Mouse (Mus musculus): ENCODE data around the gene Mypn. TPM values are rescaled to one million over a fixed set of nuclear protein-coding genes. Genes with fewer than 3 reads are reported as not detected.

Mypn gene
- not detected in 2 replicates for polyA plus RNA-seq (2012)

- no peak within 1 kb of the TSS for H3K4me3 ChIP-seq (replicated peaks)
- no peaks in the 10 kb centered on the region for H3K9me3 ChIP-seq (ENCODE audit: control insufficient read depth, low read length)
- peaks cover under 1% of the 10 kb centered on the region; the same call in 1 of the 2 replicates for H3K27me3 ChIP-seq (ENCODE audit: control insufficient read depth)
- no peaks in the 10 kb centered on the region for H3K36me3 ChIP-seq (ENCODE audit: control insufficient read depth)
- TF ChIP-seq GATA1 (IDR thresholded peaks at IDR 0.05; ENCODE audit: low read length) (no peak), TAL1 (IDR thresholded peaks at IDR 0.05; ENCODE audit: low read length) (no peak)
- H3K4me1 ChIP-seq (ENCODE audit: control insufficient read depth), result peaks cover 18% of the 10 kb centered on the region
These were observed at the start of gene Mypn for GRCm38 (mm10) chr10:63203728-63204127. Gene Mypn, minus strand, starts transcription at chr10:63203952.

GRCm38 (mm10) chr10:63248421-63248820 is 44.7 kb upstream of the Mypn start:
- peaks cover 68% of the 10 kb centered on the region for H3K36me3 ChIP-seq (ENCODE audit: control insufficient read depth)

DNA sequence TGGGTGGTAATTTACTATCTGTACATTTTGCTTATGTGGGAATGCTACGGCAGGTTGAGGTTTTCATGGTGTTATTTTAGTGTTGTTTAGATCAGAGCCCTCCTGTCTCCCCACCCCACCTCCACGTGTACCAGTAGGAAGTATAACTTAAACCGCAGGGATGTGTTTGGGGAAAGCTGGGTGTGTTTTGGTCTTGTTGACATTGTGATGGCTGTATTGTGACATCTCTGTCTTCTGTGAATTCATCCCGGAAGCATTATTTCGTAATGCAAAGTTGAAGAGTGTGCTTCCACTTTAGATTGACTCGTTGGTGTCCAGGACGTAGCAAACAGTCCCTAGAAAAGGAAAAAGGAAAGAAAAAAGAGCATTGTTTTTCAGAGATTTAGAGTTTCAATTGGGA is 43.7 kb upstream of the Mypn start:
- peaks cover 59% of the 10 kb centered on the region for H3K36me3 ChIP-seq (ENCODE audit: control insufficient read depth)
- no peaks in the 10 kb centered on the region for H3K9me3 ChIP-seq (ENCODE audit: control insufficient read depth, low read length)
- H3K27me3 ChIP-seq (ENCODE audit: control insufficient read depth), result no peaks in the 10 kb centered on the region
- peaks cover 33% of the 10 kb centered on the region for H3K4me1 ChIP-seq (ENCODE audit: control insufficient read depth)
- H3K4me3 ChIP-seq (replicated peaks), result no peak overlapping the region
- TF ChIP-seq GATA1 (IDR thresholded peaks at IDR 0.05; ENCODE audit: low read length), result no peak
- TF ChIP-seq TAL1 (IDR thresholded peaks at IDR 0.05; ENCODE audit: low read length), result no peak

More at GRCm38 (mm10) chr10:63248421-63248820, 44.7 kb upstream of the Mypn start:
- TF ChIP-seq GATA1 (IDR thresholded peaks at IDR 0.05; ENCODE audit: low read length) (no peak), TAL1 (IDR thresholded peaks at IDR 0.05; ENCODE audit: low read length) (no peak)
- peaks cover 29% of the 10 kb centered on the region for H3K4me1 ChIP-seq (ENCODE audit: control insufficient read depth)
- H3K27me3 ChIP-seq (ENCODE audit: control insufficient read depth), result no peaks in the 10 kb centered on the region
- no peak overlapping the region for H3K4me3 ChIP-seq (replicated peaks)
- H3K9me3 ChIP-seq (ENCODE audit: control insufficient read depth, low read length), result no peaks in the 10 kb centered on the region

DNA sequence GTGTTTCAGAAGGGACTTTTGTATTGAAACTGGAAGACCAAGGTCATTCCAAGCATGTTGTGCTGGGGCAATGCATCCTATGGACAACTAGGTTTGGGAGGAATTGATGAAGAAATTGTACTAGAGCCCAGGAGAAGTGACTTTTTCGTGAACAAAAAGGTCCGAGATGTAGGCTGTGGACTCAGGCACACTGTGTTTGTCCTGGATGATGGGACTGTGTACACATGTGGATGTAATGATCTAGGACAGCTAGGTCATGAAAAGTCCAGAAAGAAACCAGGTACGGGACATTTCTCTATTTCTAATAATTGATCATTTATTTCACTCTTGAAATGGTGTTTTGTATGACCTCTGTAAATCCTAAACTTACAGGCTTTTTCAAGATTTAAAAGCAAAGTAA is 42.1 kb upstream of the Mypn start:
- no peaks in the 10 kb centered on the region for H3K9me3 ChIP-seq (ENCODE audit: control insufficient read depth, low read length)
- H3K36me3 ChIP-seq (ENCODE audit: control insufficient read depth), result peaks cover 48% of the 10 kb centered on the region
- TF ChIP-seq TAL1 (IDR thresholded peaks at IDR 0.05; ENCODE audit: low read length), result no peak
- H3K27me3 ChIP-seq (ENCODE audit: control insufficient read depth), result no peaks in the 10 kb centered on the region
- H3K4me3 ChIP-seq (replicated peaks), result peak overlapping the region; percentile 90
- peaks cover 38% of the 10 kb centered on the region for H3K4me1 ChIP-seq (ENCODE audit: control insufficient read depth)

DNA sequence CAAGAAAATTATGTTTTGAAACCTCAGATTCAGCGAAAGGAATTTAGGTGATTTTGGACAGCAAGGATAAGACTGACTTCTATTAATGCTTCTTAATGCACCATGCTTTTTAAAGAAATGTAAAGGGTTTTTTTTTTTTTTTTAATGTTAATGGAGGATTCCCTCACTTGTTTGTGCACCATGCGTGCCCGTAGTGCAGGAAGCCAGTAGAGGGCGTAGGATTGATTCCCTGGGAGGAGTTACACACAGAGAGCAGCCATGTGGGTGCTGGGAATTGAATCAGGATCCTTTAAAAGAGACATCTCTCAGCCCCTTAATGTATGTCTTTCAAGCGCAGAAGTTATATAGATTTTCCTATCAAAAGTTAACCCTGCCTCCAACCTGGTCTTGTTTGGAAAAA is 41.0 kb upstream of the Mypn start:
- H3K36me3 ChIP-seq (ENCODE audit: control insufficient read depth), result peaks cover 37% of the 10 kb centered on the region
- peak overlapping the region; percentile 90 for H3K4me3 ChIP-seq (replicated peaks)
- H3K9me3 ChIP-seq (ENCODE audit: control insufficient read depth, low read length), result no peaks in the 10 kb centered on the region
- H3K4me1 ChIP-seq (ENCODE audit: control insufficient read depth), result peaks cover 38% of the 10 kb centered on the region
- TF ChIP-seq TAL1 (IDR thresholded peaks at IDR 0.05; ENCODE audit: low read length) (no peak), GATA1 (IDR thresholded peaks at IDR 0.05; ENCODE audit: low read length) (no peak)
- no peaks in the 10 kb centered on the region for H3K27me3 ChIP-seq (ENCODE audit: control insufficient read depth)

DNA sequence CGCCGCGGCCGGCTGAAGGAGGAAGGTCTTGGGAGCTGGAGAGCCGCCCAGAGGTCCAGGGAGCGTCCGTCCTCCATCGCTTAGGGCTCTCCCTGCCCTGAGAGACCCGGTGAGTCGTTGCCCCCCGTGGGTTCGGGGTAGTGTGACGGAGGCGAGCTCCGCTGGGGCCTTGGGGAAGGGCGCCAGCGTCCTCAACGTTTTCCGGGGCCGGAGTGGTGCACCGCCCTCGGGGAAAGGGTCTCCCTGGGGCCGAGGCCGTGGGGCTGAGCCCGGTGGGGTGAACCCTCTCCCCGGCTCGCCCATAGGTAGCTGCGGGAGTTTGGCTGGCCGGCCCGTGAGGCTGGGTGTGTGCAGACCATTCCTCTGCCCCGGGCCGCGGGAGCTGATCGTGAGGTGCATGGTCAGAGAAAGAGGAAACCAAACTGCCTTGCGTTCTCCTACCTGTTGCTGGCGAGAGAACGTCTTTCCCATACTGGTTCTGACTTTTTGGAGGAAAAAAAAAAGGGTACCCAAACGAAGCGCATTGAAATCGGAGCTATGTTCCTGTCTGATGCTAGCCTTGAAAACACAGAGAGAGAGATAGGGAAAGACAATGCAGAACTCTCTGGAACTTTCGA is 40.4 kb upstream of the Mypn start:
- Histone ChIP-seq H3K4me3 (replicated peaks) (peak overlapping the region; percentile 90), H3K36me3 (ENCODE audit: control insufficient read depth) (peaks cover 31% of the 10 kb centered on the region), H3K9me3 (ENCODE audit: control insufficient read depth, low read length) (no peaks in the 10 kb centered on the region), H3K27me3 (ENCODE audit: control insufficient read depth) (0 out of 2 replicates have a peak, but pooled peaks cover 2% of the 10 kb centered on the region), H3K4me1 (ENCODE audit: control insufficient read depth) (peaks cover 38% of the 10 kb centered on the region)
- TF ChIP-seq GATA1 (IDR thresholded peaks at IDR 0.05; ENCODE audit: low read length) (no peak), TAL1 (IDR thresholded peaks at IDR 0.05; ENCODE audit: low read length) (no peak)

DNA sequence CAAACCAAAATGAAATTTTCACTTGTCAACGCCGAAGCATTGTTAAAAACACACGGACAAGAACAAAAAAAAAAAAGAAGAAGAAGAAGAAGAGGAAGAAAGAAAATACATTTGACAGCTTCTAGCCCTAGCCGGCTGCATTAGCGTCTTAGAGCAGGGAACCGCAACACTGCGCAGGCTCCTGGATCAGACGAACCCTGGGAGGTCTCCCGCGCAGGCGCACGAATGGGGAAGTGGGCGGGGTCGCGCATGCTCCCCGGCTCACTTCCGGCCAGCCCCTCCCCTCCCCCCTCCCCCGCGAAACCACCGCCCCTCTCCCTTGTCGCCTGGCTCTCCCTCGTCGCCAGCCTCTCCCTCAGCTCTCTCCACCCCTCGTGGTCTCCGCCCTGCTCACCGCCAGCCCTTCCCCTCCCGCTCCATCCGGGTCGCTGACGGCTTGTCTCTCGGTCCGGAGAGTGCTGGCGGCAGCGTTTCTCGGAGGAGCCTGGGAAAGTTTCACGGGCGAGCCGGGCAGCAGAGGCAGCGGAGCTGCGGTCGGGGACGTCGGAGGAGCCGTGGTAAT is 39.8 kb upstream of the Mypn start, which contains the start of gene Herc4:
Gene Herc4, plus strand, starts transcription at position 318 of the 562 bp plus-strand sequence.
- H3K36me3 ChIP-seq (ENCODE audit: control insufficient read depth), result peaks cover 27% of the 10 kb centered on the region
- H3K27me3 ChIP-seq (ENCODE audit: control insufficient read depth), result 0 out of 2 replicates have a peak, but pooled peaks cover 2% of the 10 kb centered on the region
- peaks cover 38% of the 10 kb centered on the region for H3K4me1 ChIP-seq (ENCODE audit: control insufficient read depth)
- TF ChIP-seq TAL1 (IDR thresholded peaks at IDR 0.05; ENCODE audit: low read length), result no peak
- TF ChIP-seq GATA1 (IDR thresholded peaks at IDR 0.05; ENCODE audit: low read length), result no peak
- H3K9me3 ChIP-seq (ENCODE audit: control insufficient read depth, low read length), result no peaks in the 10 kb centered on the region
- H3K4me3 ChIP-seq (replicated peaks), result peak within 1 kb of the TSS; percentile 90

- Histone ChIP-seq H3K36me3 (ENCODE audit: control insufficient read depth) (peaks cover 23% of the 10 kb centered on the region), H3K4me1 (ENCODE audit: control insufficient read depth) (peaks cover 38% of the 10 kb centered on the region), H3K9me3 (ENCODE audit: control insufficient read depth, low read length) (no peaks in the 10 kb centered on the region), H3K27me3 (ENCODE audit: control insufficient read depth) (peaks cover 2% of the 10 kb centered on the region; the same call in 1 of the 2 replicates), H3K4me3 (replicated peaks) (peak overlapping the region; percentile 90)
- TF ChIP-seq GATA1 (IDR thresholded peaks at IDR 0.05; ENCODE audit: low read length), result no peak
- TF ChIP-seq TAL1 (IDR thresholded peaks at IDR 0.05; ENCODE audit: low read length), result no peak
These were observed 39.2 kb upstream of the Mypn start for GRCm38 (mm10) chr10:63242798-63243435.

- peaks cover 30% of the 10 kb centered on the region for H3K4me1 ChIP-seq (ENCODE audit: control insufficient read depth)
- TF ChIP-seq TAL1 (IDR thresholded peaks at IDR 0.05; ENCODE audit: low read length) (no peak), GATA1 (IDR thresholded peaks at IDR 0.05; ENCODE audit: low read length) (no peak)
- H3K4me3 ChIP-seq (replicated peaks), result no peak overlapping the region
- peaks cover 7% of the 10 kb centered on the region for H3K36me3 ChIP-seq (ENCODE audit: control insufficient read depth)
- no peaks in the 10 kb centered on the region; the same call in 1 of the 2 replicates for H3K9me3 ChIP-seq (ENCODE audit: control insufficient read depth, low read length)
- peaks cover 2% of the 10 kb centered on the region; the same call in 1 of the 2 replicates for H3K27me3 ChIP-seq (ENCODE audit: control insufficient read depth)
These were observed 37.1 kb upstream of the Mypn start for GRCm38 (mm10) chr10:63240868-63241271.

All from erythroblast, embryonic 14.5 days (primary cell).